Mouse (Mus musculus) lung, postnatal 0 days (tissue): Measurements from ENCODE around the gene Gcnt4.

Experiments
- CTCF ChIP-seq: IDR thresholded peaks from 2 replicates; pipeline ENCODE4 v1.5.1; 2016; ENCODE audit warnings: antibody characterized with exemption, mild to moderate bottlenecking
- EP300 ChIP-seq: IDR thresholded peaks from 2 replicates; pipeline ENCODE4 v1.6.1; 2016; ENCODE audit warnings: antibody characterized with exemption, mild to moderate bottlenecking, control low read depth

DNA sequence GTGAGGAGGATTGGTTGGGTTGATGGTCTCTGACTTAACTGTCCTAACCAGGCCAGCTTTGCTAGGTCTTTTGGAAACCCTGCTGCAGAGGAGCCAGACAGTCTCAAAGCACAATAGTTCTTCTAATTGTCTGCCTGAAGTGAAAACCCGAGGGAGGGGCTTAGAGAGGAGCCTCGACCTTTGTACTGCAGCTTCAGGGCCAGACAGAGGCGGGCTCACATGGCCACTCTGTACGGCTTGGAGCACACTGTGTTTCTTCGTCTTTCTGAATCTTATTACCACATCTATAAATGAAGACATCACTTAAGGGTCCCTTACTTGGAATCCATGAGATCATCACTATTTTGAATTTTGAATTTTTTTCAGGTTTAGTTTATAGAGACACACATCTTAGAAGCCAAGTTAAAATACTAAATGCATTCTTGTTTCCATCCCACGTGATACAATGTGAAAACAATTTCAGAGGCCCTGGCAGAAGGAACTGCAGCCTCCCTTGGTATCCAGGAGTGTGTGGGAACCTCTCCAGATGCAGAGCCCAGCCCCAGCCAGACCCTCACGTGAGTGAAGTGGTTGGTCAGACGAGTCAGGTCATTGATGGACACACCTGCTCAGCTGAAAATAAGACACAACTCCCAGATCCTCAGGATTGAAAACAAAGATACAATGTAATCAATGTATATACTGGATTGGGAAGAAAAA lies 69.0 kb downstream of the Gcnt4 start:
- TF ChIP-seq CTCF (no peak), EP300 (no peak)
